Mouse (Mus musculus) heart, postnatal 0 days (tissue): ENCODE results near the gene Gpx4.

Experiments used
- CTCF ChIP-seq: IDR thresholded peaks from 2 replicates; pipeline ENCODE4 v1.5.1; 2016; ENCODE audit warnings: antibody characterized with exemption, control low read depth, low read depth
- EP300 ChIP-seq: IDR thresholded peaks from 2 replicates; pipeline ENCODE4 v1.6.1; 2016; ENCODE audit warnings: antibody characterized with exemption, low read depth

DNA sequence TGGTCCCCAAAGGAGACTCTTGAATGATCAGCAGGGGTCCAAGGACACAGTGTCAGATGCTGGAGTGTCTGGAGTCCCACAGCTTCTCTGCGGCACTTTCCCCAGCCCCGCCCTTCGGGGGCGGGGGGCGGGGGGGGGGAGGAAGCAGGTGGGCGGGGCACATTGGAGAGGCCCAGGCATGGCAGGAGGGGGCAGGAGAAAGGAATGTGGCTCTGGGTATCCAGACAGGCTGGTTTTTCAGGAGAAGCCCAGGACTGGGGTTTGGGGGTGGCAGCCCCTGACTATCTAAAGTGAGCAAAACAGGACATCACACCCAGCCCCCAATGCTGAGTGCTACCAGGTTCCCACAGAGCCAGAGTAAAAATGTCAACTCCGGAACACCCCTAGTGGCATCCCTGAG lies 50.3 kb downstream of the Gpx4 start:
- TF ChIP-seq EP300 = no peak
- no peak for TF ChIP-seq CTCF
